ENCODE assay signal across 28 mouse cellular contexts in genomic region chrX:129556001-129556400, GRCm38 (mm10).
"Had no signal": no experiment of that assay in that cellular context is flagged by ENCODE, and none has a peak within 500 bp of the region (broad histone marks: within the 10 kb centered on the region; RNA-seq: fewer than 3 reads in every experiment).

No protein-coding gene starts in this region.

- H3K9ac ChIP-seq: heart, embryonic 12.5 days; hindbrain, embryonic 12.5 days; hindbrain, embryonic 14.5 days; intestine, embryonic 15.5 days; kidney, embryonic 15.5 days; limb, embryonic 12.5 days; liver, embryonic 13.5 days had no signal

- DNase-seq: gastrocnemius, postnatal 14 days; gastrocnemius, postnatal 36 days; heart, adult 11 months; heart, adult 2 months; heart, postnatal 10 days; heart, postnatal 4 days; kidney, adult 18-20 months; kidney, adult 8-10 months; kidney, postnatal 10 days; kidney, postnatal 25 days; kidney, postnatal 4 days; liver; liver, embryonic 13.5 days had no signal

- H3K4me1 ChIP-seq: heart, embryonic 10.5 days; heart, embryonic 12.5 days; hindbrain, embryonic 10.5 days; hindbrain, embryonic 12.5 days; intestine, embryonic 15.5 days; kidney, embryonic 15.5 days; limb, embryonic 10.5 days; limb, embryonic 12.5 days; liver, embryonic 13.5 days had no signal

- H3K4me3 ChIP-seq: heart, adult 2 months; heart, embryonic 10.5 days; heart, embryonic 12.5 days; hindbrain, embryonic 10.5 days; hindbrain, embryonic 12.5 days; intestine, embryonic 15.5 days; kidney, embryonic 15.5 days; layer of hippocampus, adult 2 months; left cerebral cortex, adult 2 months; limb, embryonic 10.5 days; limb, embryonic 12.5 days; liver, embryonic 13.5 days had no signal

- H3K36me3 ChIP-seq: heart, embryonic 10.5 days; heart, embryonic 12.5 days; hindbrain, embryonic 10.5 days; hindbrain, embryonic 12.5 days; intestine, embryonic 15.5 days; kidney, embryonic 15.5 days; limb, embryonic 10.5 days; limb, embryonic 12.5 days; liver, embryonic 13.5 days had no signal

- H3K27me3 ChIP-seq: heart, embryonic 12.5 days; hindbrain, embryonic 12.5 days; intestine, embryonic 15.5 days; kidney, embryonic 15.5 days; limb, embryonic 12.5 days; liver, embryonic 13.5 days had no signal

- H3K4me2 ChIP-seq: heart, embryonic 12.5 days; hindbrain, embryonic 12.5 days; hindbrain, embryonic 14.5 days; intestine, embryonic 15.5 days; kidney, embryonic 15.5 days; limb, embryonic 12.5 days; liver, embryonic 11.5 days; liver, embryonic 13.5 days had no signal

- H3K27ac ChIP-seq: heart, adult 2 months; heart, embryonic 10.5 days; hindbrain, embryonic 10.5 days; hindbrain, embryonic 12.5 days; hindbrain, embryonic 14.5 days; intestine, embryonic 15.5 days; kidney, embryonic 15.5 days; layer of hippocampus, adult 2 months; left cerebral cortex, adult 2 months; limb, embryonic 10.5 days; limb, embryonic 12.5 days; liver, embryonic 13.5 days had no signal

- H3K9me3 ChIP-seq: heart, embryonic 10.5 days; heart, embryonic 12.5 days; hindbrain, embryonic 10.5 days; hindbrain, embryonic 12.5 days; intestine, embryonic 15.5 days; kidney, embryonic 15.5 days; limb, embryonic 10.5 days; limb, embryonic 12.5 days; liver, embryonic 13.5 days had no signal

- ATAC-seq: hindbrain, embryonic 16.5 days; inflammation-experienced regulatory T-cells, adult 6 months; intestine, embryonic 15.5 days; intestine, postnatal 0 days had no signal
